Mouse (Mus musculus) ovary, postnatal 14 days (tissue): ENCODE results near the gene Lats2.

ENCODE experiments used
- DNase-seq: peaks from one replicate; pipeline ENCODE4 v3.0.0; 2022; ENCODE audit warnings: low spot score

Lats2 gene

GRCm38 (mm10) chr14:57737089-57737488, 21.1 kb downstream of the Lats2 start:
- no peak for DNase-seq

- no peak for DNase-seq
These were observed 22.0 kb downstream of the Lats2 start for GRCm38 (mm10) chr14:57736141-57736540.

- DNase-seq = no peak
These were observed 25.4 kb downstream of the Lats2 start for GRCm38 (mm10) chr14:57732668-57733293.

GRCm38 (mm10) chr14:57730527-57730926, 27.7 kb downstream of the Lats2 start:
- DNase-seq = no peak

GRCm38 (mm10) chr14:57729975-57730499, 28.2 kb downstream of the Lats2 start:
- DNase-seq = no peak

GRCm38 (mm10) chr14:57729364-57729763, 28.8 kb downstream of the Lats2 start:
- no peak for DNase-seq

- no peak for DNase-seq
These were observed 32.0 kb downstream of the Lats2 start for GRCm38 (mm10) chr14:57726172-57726571.

- no peak for DNase-seq
These were observed 33.7 kb downstream of the Lats2 start for GRCm38 (mm10) chr14:57724473-57724872.

- DNase-seq = no peak
These were observed 39.9 kb downstream of the Lats2 start for GRCm38 (mm10) chr14:57718245-57718644.

- DNase-seq = no peak
These were observed 41.5 kb downstream of the Lats2 start for GRCm38 (mm10) chr14:57716601-57717245.

- no peak for DNase-seq
These were observed 45.3 kb downstream of the Lats2 start for GRCm38 (mm10) chr14:57712884-57713283.

GRCm38 (mm10) chr14:57711059-57711458, 47.1 kb downstream of the Lats2 start:
- DNase-seq = no peak

- no peak for DNase-seq
These were observed 49.0 kb downstream of the Lats2 start for GRCm38 (mm10) chr14:57709171-57709570.

GRCm38 (mm10) chr14:57708580-57708979, 49.6 kb downstream of the Lats2 start:
- peak; percentile 27 for DNase-seq

GRCm38 (mm10) chr14:57707100-57707893, 50.9 kb downstream of the Lats2 start:
- peak; percentile 41 for DNase-seq

- no peak for DNase-seq
These were observed 51.5 kb downstream of the Lats2 start for GRCm38 (mm10) chr14:57706760-57707099.

- no peak for DNase-seq
These were observed 52.4 kb downstream of the Lats2 start for GRCm38 (mm10) chr14:57705759-57706158.

- no peak for DNase-seq
These were observed 53.1 kb downstream of the Lats2 start for GRCm38 (mm10) chr14:57705075-57705474.

GRCm38 (mm10) chr14:57701915-57702477, 56.2 kb downstream of the Lats2 start:
- no peak for DNase-seq

GRCm38 (mm10) chr14:57699461-57699970, 58.7 kb downstream of the Lats2 start:
- no peak for DNase-seq

- DNase-seq = no peak
These were observed 59.2 kb downstream of the Lats2 start for GRCm38 (mm10) chr14:57699016-57699415.

- no peak for DNase-seq
These were observed 62.1 kb downstream of the Lats2 start for GRCm38 (mm10) chr14:57696066-57696465.
